Mouse (Mus musculus) gonadal fat pad, adult 2 months (tissue): ENCODE results near the gene Rapgef2. TPM values are rescaled to one million over a fixed set of nuclear protein-coding genes. Genes with fewer than 3 reads are reported as not detected.

Experiments
- DNase-seq: peaks from one replicate; pipeline ENCODE4 v3.0.0-alpha.2; 2012; ENCODE audit warnings: low read depth
- polyA plus RNA-seq: library from polyadenylated mRNA; depleted of rRNA; stranded (reverse); fragments of >200 nt; gene quantifications from 2 replicates; pipeline ENCODE4 v1.2.3, GENCODE M21; 2012; rRNA removed

Gene Rapgef2
- polyA plus RNA-seq, 1 experiment, result 9.5 TPM

DNA sequence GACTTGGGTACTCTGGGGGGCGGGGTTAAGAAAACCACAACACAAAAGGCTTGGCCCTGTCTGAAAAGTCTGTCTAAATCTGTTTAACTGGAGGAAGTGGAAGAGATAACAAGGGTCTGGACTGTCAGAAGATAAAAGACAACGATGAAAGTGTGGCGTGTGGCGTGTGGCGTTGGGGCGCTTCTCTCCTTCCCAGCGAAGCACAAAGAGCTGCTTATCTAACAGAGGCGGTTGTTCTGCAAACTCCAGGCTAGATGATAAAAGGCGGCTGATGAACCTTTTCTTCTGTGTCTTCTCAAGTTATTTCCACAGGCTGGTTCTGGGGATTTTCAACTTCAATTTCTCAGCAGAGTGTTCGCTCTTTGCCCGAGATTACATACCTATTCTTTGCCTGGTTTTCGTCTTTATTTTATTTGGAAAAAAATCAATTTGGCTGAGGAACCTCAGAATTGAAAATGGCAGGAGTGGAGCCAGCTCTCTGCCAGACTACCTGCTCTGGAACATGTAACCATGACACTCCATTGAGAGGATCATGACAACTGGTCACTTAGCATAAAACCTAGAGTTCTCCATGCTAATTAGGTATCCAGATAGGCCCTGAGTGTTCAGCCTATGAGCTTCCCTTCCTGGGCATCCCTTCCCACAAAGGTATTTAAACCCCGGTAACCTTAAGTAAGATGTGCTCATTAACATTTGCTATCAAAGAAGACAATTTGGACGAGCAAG lies 258.0 kb downstream of the Rapgef2 start:
- DNase-seq, result no peak

DNA sequence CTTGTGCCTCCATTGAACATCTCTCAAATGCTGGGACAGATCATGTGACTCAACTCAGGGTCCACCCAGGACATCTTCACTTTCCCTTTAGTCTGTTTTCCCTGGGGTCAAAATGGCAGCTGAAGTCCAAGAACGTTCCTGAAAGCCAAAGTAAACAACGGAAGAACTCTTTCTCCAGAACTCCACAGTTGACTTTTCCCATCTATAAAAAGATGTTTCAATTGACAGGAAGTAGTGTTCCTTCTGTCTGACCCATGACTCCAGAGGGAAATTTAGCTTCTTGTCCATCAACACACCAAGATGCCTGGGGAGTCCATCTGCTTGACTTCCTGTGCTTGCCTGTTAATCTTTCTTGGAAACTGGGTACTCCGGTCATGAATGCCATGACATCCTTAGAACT lies 260.3 kb downstream of the Rapgef2 start:
- DNase-seq, result no peak

- DNase-seq, result no peak
These were observed 262.5 kb downstream of the Rapgef2 start for GRCm38 (mm10) chr3:79023735-79024328.

DNA sequence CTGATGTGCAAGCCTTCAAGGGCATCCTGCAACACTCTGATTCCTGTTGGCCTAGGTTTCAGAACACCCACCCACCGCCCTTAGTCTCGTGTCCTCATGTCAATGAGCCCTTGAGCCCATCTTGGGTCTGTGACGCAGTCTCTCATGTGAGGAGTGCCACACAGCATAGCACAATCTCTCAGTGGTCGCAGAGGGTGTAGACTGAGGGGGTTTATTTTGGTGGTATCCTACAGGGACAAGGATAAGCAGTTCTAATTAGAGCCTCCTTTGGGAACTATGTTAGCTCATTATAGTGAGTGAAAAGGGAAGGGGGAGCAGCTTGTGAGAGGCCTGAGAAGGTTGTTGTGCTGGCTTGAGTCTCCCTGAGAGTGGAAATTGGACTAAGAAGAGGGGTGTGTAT lies 263.6 kb downstream of the Rapgef2 start:
- no peak for DNase-seq

GRCm38 (mm10) chr3:79017440-79017839 lies 268.9 kb downstream of the Rapgef2 start:
- no peak for DNase-seq

DNA sequence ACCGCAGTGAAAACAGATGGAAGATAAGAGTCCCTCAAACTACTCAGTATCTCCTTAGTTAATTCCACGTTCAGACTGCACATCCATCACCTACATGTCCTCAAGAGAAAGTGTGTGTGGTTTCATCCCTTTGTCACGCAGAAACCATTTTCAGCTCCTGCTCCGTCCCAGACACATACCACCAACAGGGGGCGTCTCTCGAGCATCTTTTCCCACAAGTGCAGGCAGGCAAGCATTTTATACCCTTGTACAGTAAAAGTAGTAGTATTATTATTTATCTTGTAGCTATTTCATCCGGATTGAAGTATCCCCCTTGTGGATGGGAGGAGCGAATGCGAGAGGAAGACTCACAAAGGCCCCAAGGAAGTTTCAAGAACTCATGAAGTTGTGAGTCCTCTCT lies 269.5 kb downstream of the Rapgef2 start:
- DNase-seq, result no peak

DNA sequence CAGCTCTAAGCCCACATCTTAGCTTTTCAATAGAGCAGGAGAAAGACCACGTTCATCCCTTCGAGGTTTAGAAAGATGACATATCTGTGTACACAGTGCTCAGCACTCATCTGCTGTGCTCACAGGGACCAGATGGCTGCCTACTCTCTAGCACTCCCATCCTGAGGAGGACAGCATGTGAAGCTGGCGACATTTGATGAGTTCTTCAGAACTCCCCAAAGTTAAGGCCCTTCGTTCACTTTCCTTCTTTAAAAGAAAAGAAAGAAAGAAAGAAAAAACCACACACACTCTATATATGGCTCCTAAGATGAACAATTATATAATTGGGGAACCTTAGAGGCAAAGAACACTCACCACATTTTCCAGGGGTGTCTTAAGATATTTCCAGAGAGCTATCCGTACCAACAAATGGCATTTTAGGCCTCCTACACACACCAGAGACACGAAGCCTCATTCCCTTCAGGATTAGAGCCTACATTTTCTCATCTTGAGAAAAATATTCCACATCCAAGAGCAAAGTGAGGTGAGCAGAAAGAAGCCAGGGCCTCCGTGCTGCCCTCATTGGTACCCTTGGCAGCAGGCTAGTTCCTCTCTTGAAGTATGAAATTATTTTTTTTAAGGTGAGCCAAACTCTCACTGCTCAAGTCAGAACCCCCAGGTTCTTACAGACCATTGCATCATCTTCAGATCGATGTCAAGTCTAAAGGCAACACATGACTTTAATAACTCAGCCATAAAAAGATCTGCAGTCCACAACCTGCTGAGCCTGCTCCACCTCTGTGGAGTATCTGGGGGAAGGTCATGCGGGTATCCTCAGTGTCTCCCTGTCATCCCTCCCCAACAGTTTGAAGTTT lies 270.5 kb downstream of the Rapgef2 start:
- DNase-seq, result no peak

Other genes starting within 250 kb of the Rapgef2 start
- gene Gm17359, start 50.1 kb upstream of the Rapgef2 start, polyA plus RNA-seq, result 0.68 and 1.1 TPM in 2 replicates